Mouse (Mus musculus) spleen, adult 2 months (tissue): Measurements from ENCODE around the gene Trabd2b.

ENCODE experiments used
- CTCF ChIP-seq: fragments of 200-500 bp; IDR thresholded peaks from 2 replicates; pipeline ENCODE4 v1.5.1; 2011; ENCODE audit warnings: mild to moderate bottlenecking, inconsistent platforms; ENCODE audit not compliant: insufficient read depth, insufficient read length, insufficient replicate concordance; ENCODE audit errors: extremely low read depth
- POLR2A ChIP-seq: fragments of 200-500 bp; IDR thresholded peaks from 2 replicates; pipeline ENCODE4 v1.6.1; 2011; ENCODE audit warnings: low read depth, low read length, inconsistent platforms

DNA sequence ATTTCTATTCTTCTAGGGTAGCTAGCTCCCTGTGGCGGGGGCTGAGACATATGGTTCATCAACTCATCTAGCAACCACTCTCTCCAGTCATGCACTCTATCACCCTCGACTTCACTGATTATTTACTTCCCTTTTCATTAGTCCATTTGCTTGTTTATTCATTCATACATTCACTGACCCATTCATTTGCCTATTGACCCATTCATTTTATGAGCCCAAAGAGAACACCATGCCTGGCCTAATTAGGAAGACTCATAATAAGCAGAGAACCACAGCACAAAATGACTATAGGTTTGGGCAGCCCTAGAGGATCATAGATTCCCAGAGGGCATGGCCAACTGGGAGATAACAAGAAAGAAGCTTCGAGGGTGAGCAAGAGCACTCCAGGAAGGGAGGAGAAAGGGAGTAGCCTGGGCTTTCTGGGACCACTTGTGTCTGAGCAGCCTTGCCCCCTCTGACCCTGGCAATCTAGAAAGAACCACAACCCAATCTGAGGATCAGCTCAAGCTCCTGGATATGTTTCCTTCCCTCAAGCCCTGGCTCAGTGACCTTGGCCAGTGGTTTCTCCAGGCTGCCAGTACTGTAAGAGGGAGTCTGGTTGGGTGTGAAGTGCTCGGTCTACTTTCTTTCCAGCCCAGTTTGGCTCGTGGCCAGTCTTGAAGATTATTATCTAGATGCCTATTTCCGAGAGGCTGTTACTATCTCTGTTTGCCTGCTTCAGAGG, 61.0 kb downstream of the Trabd2b start:
- TF ChIP-seq CTCF (no peak), POLR2A (no peak)
